Mouse (Mus musculus): ENCODE results near the gene Wif1. TPM values are rescaled to one million over a fixed set of nuclear protein-coding genes. Genes with fewer than 3 reads are reported as not detected.

Wif1 gene
- total and polyA plus RNA-seq, 3 experiments = not detected

DNA sequence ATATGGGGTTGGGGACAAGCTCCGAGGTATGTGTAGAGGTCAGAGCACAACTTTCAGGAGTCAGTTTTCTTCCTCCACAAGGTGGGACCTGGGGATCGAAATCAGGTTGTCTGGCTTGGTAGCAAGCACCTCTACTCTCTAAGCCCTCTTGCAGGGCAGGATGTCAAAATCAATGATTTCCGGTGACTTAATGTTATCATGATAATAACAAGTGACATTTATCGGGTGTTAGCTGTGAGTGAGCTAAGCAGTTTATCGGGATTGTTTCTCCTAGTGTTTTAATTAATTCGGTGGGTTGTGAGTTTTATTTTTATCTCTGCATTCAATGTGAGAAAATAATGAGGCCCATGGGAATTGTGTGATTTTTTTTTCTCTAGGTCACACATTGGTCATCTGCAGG lies 18.3 kb downstream of the Wif1 start:
- TF ChIP-seq POLR2AphosphoS5 (IDR thresholded peaks at IDR 0.05; ENCODE audit: insufficient replicate concordance, low read depth, low read length) = no peak
- TF ChIP-seq GATA1 (IDR thresholded peaks at IDR 0.05; ENCODE audit: borderline replicate concordance, low read length) = no peak
- no peak for TF ChIP-seq TAL1 (conservative IDR thresholded peaks at IDR 0.05; ENCODE audit: low read depth, low read length)
- no peak for TF ChIP-seq GATA2 (IDR thresholded peaks at IDR 0.05; ENCODE audit: borderline replicate concordance, low read depth, low read length)
- TF ChIP-seq CTCF (IDR thresholded peaks at IDR 0.05; ENCODE audit: low read depth, low read length) = no peak
- no peaks in the 10 kb centered on the region for H3K27me3 ChIP-seq (ENCODE audit: insufficient read depth, low read length)
- H3K9me3 ChIP-seq (replicated peaks) = peaks cover 25% of the 10 kb centered on the region
- DNase-seq (ENCODE audit: low spot score) = no peak
- no peaks in the 10 kb centered on the region for H3K4me1 ChIP-seq (ENCODE audit: insufficient read depth, low read depth, low read length)
- no peak for ATAC-seq (ENCODE audit: extremely low read depth, insufficient number of reproducible peaks, low FRiP score, poor library complexity, severe bottlenecking)
- H3K36me3 ChIP-seq (replicated peaks) = no peaks in the 10 kb centered on the region
- no peak overlapping the region for H3K4me3 ChIP-seq (ENCODE audit: low read depth, low read length)

DNA sequence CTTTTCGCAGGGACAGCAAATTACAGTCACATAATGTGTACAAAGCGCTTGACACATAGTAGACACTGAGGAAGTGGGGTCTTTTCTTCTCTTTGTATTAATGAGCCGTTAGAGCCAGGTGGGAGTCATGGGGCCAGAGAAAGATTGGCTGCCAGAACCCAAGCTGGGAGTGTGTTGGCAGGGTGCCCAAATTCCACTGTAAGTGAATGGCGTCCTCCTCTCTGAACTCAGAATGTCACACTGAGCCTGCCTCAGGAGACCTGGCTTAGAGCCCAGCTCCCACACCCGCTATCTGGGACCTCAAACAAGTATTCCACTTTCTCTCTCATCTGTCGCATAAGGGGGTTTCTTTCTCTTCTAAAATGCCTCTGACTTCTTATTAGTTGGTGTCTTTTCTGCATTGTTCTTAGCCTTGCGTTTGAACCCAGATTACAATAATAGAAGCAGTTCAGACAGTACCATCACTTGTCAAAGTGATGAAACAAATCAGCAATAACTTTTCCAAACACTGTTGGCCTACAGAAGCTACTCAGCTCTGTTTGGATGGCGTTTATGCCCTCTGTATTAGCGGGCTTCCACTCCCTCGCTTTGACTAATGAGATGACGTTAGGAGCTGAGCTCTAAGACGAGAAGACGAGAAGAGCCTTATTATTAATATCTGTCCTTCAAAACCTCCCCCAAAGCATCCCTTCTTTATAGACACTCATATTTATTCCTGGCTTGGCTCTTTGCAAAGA lies 21.9 kb downstream of the Wif1 start:
- no peak for DNase-seq (ENCODE audit: low spot score)
- Histone ChIP-seq H3K9me3 (replicated peaks) (peaks cover 19% of the 10 kb centered on the region), H3K36me3 (replicated peaks) (no peaks in the 10 kb centered on the region), H3K4me1 (ENCODE audit: insufficient read depth, low read depth, low read length) (no peaks in the 10 kb centered on the region), H3K4me3 (ENCODE audit: low read depth, low read length) (no peak overlapping the region), H3K27me3 (ENCODE audit: insufficient read depth, low read length) (no peaks in the 10 kb centered on the region)
- ATAC-seq (ENCODE audit: extremely low read depth, insufficient number of reproducible peaks, low FRiP score, poor library complexity, severe bottlenecking) = no peak
- TF ChIP-seq POLR2AphosphoS5 (IDR thresholded peaks at IDR 0.05; ENCODE audit: insufficient replicate concordance, low read depth, low read length) = no peak

DNA sequence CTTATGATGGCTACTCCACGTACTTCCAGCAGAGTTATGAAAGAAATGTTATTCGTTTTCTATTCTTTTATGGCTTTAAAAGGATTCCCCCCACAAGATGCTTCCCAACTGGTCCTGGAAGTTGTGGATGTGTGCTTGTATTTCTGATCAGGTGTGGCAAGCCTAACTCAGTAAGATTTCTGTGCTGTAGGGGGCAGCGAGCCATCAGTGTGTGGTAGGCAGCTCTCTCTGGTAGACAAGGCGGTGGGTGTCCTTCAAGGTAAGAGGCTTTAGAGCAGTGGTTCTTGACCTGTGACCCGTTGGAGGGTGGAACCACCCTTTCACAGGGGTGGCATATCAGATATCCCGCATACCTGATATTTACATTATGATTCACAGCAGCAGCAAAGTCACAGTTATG lies 23.1 kb downstream of the Wif1 start:
- Histone ChIP-seq H3K36me3 (replicated peaks) (no peaks in the 10 kb centered on the region), H3K4me3 (ENCODE audit: low read depth, low read length) (no peak overlapping the region), H3K9me3 (replicated peaks) (peaks cover 21% of the 10 kb centered on the region), H3K4me1 (ENCODE audit: insufficient read depth, low read depth, low read length) (no peaks in the 10 kb centered on the region), H3K27me3 (ENCODE audit: insufficient read depth, low read length) (no peaks in the 10 kb centered on the region)
- no peak for TF ChIP-seq POLR2AphosphoS5 (IDR thresholded peaks at IDR 0.05; ENCODE audit: insufficient replicate concordance, low read depth, low read length)
- no peak for TF ChIP-seq GATA2 (IDR thresholded peaks at IDR 0.05; ENCODE audit: borderline replicate concordance, low read depth, low read length)
- TF ChIP-seq TAL1 (conservative IDR thresholded peaks at IDR 0.05; ENCODE audit: low read depth, low read length) = no peak
- no peak for TF ChIP-seq CTCF (IDR thresholded peaks at IDR 0.05; ENCODE audit: low read depth, low read length)
- no peak for TF ChIP-seq GATA1 (IDR thresholded peaks at IDR 0.05; ENCODE audit: borderline replicate concordance, low read length)
- no peak for DNase-seq (ENCODE audit: low spot score)
- ATAC-seq (ENCODE audit: extremely low read depth, insufficient number of reproducible peaks, low FRiP score, poor library complexity, severe bottlenecking) = no peak

DNA sequence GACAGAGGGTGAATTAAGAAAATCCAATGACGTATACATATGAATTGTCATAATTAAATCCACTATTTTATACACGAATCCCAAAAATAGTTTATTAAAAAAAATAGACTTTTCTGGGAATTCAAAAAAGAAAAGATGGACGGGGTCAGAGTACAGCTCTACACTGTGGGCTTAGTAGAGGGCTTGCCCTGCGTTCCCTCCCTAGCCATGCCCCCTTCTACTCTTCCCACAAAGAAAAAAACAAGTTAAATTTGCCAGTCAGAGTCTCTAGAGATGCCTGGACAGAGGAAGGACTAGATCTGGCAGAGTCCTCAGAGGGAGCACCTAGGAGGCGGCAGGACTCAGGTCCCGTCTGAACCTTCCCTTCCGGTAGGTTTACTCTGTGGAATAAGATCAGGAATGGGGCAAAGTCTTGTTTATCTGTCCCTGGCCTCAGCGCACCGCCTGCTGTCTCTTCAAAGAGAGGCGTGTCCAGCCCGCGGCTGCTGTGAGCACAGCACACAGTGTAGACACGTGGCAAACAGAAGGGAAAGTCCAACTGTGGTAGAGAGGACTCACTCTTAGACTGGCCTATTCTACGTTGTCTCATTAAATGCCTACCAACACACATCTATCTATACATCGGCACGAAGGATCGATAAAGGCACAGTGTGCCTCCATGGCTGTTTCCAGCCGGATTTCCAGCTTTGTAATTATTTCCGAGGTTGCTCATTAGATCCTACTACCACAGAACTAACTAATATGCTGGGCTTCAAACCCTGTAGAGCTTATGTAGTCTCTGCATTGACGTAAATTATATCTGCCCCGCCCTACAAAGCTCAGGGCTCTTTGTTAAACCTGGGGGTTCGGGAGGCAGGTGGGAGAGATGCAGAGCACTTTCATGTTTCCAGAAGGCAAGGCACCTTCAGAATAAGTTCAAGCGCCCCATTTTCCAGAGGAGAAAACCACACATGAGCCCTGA lies 25.6 kb downstream of the Wif1 start:
- no peak for ATAC-seq (ENCODE audit: extremely low read depth, insufficient number of reproducible peaks, low FRiP score, poor library complexity, severe bottlenecking)
- Histone ChIP-seq H3K4me1 (ENCODE audit: insufficient read depth, low read depth, low read length) (no peaks in the 10 kb centered on the region), H3K36me3 (replicated peaks) (no peaks in the 10 kb centered on the region), H3K9me3 (replicated peaks) (peaks cover 34% of the 10 kb centered on the region), H3K4me3 (ENCODE audit: low read depth, low read length) (no peak overlapping the region), H3K27me3 (ENCODE audit: insufficient read depth, low read length) (no peaks in the 10 kb centered on the region)
- no peak for DNase-seq (ENCODE audit: low spot score)
- TF ChIP-seq CTCF (IDR thresholded peaks at IDR 0.05; ENCODE audit: low read depth, low read length) (no peak), TAL1 (conservative IDR thresholded peaks at IDR 0.05; ENCODE audit: low read depth, low read length) (no peak), GATA2 (IDR thresholded peaks at IDR 0.05; ENCODE audit: borderline replicate concordance, low read depth, low read length) (no peak), GATA1 (IDR thresholded peaks at IDR 0.05; ENCODE audit: borderline replicate concordance, low read length) (no peak), POLR2AphosphoS5 (IDR thresholded peaks at IDR 0.05; ENCODE audit: insufficient replicate concordance, low read depth, low read length) (no peak)

DNA sequence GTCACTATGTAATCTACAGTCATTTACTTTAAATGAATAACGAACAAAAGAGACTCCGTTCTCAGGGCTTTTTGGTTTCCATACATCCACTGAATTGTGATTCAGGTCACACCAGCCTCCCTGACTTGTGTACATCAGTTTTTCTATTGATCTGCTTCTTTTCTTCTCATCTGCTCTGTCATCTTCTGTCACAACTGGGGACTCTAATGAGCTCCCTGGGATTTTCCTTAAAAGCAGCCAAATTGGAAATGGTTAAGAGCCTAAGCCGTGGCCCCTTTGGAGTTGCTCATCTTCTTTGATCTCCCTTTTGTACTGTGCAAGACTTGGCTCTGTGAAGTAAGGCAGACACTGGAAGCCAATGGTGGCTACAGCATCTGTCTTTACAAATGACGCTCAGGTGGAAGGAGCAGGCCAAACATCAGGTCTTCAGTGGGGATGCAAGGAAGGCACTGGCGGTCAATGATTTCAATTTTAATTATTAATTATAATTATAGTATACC lies 27.6 kb downstream of the Wif1 start:
- no peak for ATAC-seq (ENCODE audit: extremely low read depth, insufficient number of reproducible peaks, low FRiP score, poor library complexity, severe bottlenecking)
- Histone ChIP-seq H3K4me3 (ENCODE audit: low read depth, low read length) (no peak overlapping the region), H3K9me3 (replicated peaks) (peaks cover 37% of the 10 kb centered on the region), H3K4me1 (ENCODE audit: insufficient read depth, low read depth, low read length) (no peaks in the 10 kb centered on the region), H3K27me3 (ENCODE audit: insufficient read depth, low read length) (no peaks in the 10 kb centered on the region), H3K36me3 (replicated peaks) (no peaks in the 10 kb centered on the region)
- no peak for DNase-seq (ENCODE audit: low spot score)
- TF ChIP-seq GATA1 (IDR thresholded peaks at IDR 0.05; ENCODE audit: borderline replicate concordance, low read length) = no peak

DNA sequence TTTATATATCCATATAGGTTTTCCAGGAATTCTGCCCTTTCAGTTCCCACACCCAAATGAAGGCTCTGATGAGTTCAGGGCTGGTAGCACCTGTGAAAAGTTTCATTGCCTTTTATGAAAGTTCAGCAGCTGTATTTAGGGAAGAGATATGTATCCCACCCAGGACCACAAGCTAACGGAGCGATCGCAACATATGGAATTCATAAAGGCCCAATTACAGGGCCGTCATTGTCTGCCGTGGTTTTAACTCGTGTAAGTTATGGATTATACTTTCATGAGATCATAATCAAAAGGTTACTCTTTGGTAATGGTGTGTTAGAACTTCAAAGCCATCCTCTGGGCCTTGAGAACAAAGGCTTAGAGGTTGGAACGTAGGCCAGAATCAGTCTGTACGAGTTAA lies 28.9 kb downstream of the Wif1 start:
- no peaks in the 10 kb centered on the region for H3K4me1 ChIP-seq (ENCODE audit: insufficient read depth, low read depth, low read length)
- ATAC-seq (ENCODE audit: extremely low read depth, insufficient number of reproducible peaks, low FRiP score, poor library complexity, severe bottlenecking) (no peak), DNase-seq (ENCODE audit: low spot score) (no peak)
- peaks cover 35% of the 10 kb centered on the region for H3K9me3 ChIP-seq (replicated peaks)
- H3K4me3 ChIP-seq (ENCODE audit: low read depth, low read length) = no peak overlapping the region
- no peaks in the 10 kb centered on the region for H3K27me3 ChIP-seq (ENCODE audit: insufficient read depth, low read length)
- no peaks in the 10 kb centered on the region for H3K36me3 ChIP-seq (replicated peaks)
- TF ChIP-seq GATA2 (IDR thresholded peaks at IDR 0.05; ENCODE audit: borderline replicate concordance, low read depth, low read length) (no peak), GATA1 (IDR thresholded peaks at IDR 0.05; ENCODE audit: borderline replicate concordance, low read length) (no peak), POLR2AphosphoS5 (IDR thresholded peaks at IDR 0.05; ENCODE audit: insufficient replicate concordance, low read depth, low read length) (no peak), TAL1 (conservative IDR thresholded peaks at IDR 0.05; ENCODE audit: low read depth, low read length) (no peak), CTCF (IDR thresholded peaks at IDR 0.05; ENCODE audit: low read depth, low read length) (no peak)

Measured in G1E (cell line).